Mouse (Mus musculus): ENCODE measurements at regions not wholly inside any gene's neighbourhood (a gene's known extent, or its start where the extent isn't known, plus 50 kb on each side); places are given as distances from the start of the nearest gene placed in this dataset.
A peak's percentile ranks its signal among the peaks of the same experiment; 100 is the strongest.

DNA sequence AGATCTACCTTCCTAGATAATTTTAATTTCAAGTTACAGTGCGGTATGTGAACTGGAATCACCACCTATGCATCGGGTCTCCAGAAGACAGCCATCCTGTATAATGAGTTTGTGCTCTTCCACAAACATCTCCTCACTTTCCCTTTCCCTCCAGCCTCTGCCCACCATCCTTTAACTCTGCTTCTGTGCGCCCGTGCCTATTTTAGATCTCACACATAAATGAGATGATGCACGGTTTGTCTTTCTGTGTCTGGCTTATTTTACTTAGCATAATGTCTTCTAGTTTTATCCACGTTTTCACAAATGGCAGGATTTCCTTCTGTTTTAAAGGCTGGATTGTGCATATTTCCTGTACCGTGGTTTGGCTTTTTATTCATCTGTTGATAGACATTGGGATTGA lies 227.8 kb upstream of the Podxl start:
- 88% methylated on average over 7 of the region's 7 CpGs for WGBS
- H3K4me1 ChIP-seq (replicated peaks) = no peaks in the 10 kb centered on the region
- H3K27ac ChIP-seq = no peak overlapping the region
- no peak overlapping the region for H3K4me3 ChIP-seq (replicated peaks)
- H3K9ac ChIP-seq (replicated peaks) = no peak overlapping the region
- no peak overlapping the region for H3K4me2 ChIP-seq (replicated peaks)
- H3K36me3 ChIP-seq = no peaks in the 10 kb centered on the region
- no peak for ATAC-seq
- H3K9me3 ChIP-seq = peaks cover 3% of the 10 kb centered on the region; the same call in 1 of the 2 replicates
- no peaks in the 10 kb centered on the region for H3K27me3 ChIP-seq

DNA sequence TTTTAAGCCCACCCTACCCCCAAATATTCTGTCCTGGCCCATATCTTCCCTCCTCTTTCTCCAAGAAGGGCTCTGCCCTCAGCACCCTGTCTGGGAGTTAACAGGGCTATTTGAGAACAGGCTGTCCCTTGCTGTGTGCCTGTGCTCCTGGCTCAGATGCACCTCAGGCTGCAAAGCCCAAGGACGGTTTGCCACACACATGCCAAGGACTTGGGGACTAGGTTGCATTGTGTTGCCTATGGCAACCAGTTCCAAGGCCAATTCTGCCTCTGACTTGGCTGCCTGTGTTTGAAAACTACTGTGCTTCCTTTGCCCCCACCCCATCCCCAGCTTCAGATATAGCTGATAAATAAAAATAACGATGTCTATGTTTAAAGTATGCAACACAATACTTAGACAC lies 227.1 kb upstream of the Podxl start:
- no peak for ATAC-seq
- no peak overlapping the region for H3K4me3 ChIP-seq (replicated peaks)
- no peaks in the 10 kb centered on the region for H3K36me3 ChIP-seq
- no peaks in the 10 kb centered on the region for H3K27me3 ChIP-seq
- no peak overlapping the region for H3K9ac ChIP-seq (replicated peaks)
- H3K4me2 ChIP-seq (replicated peaks) = no peak overlapping the region
- peaks cover 3% of the 10 kb centered on the region; the same call in 1 of the 2 replicates for H3K9me3 ChIP-seq
- no peak overlapping the region for H3K27ac ChIP-seq
- WGBS = 60% methylated on average over 2 of the region's 2 CpGs
- H3K4me1 ChIP-seq (replicated peaks) = no peaks in the 10 kb centered on the region

DNA sequence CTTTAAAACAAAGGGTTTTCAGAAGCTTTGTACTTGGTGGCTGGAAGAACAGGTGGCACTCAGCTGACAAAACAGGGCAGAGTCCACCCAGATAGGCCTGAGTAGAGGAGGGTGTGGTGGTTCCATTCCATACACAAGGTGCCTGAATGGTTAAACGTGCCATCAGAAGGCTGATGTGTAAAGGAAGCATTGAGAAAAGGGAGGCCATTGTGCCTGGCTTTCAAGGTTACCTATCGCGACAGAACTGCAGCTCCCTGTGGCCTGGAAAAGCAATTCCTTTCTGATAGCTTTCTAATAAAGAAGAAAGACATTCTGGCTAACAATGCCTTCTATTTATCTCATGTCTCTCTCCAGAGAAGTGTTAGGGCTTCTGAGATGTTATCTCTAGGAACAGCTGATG lies 213.1 kb upstream of the Podxl start:
- no peak for ATAC-seq
- Histone ChIP-seq H3K4me1 (replicated peaks) (no peaks in the 10 kb centered on the region), H3K36me3 (no peaks in the 10 kb centered on the region), H3K9me3 (0 out of 2 replicates have a peak, but pooled peaks cover 4% of the 10 kb centered on the region), H3K27me3 (no peaks in the 10 kb centered on the region), H3K4me2 (replicated peaks) (no peak overlapping the region), H3K9ac (replicated peaks) (no peak overlapping the region), H3K27ac (no peak overlapping the region), H3K4me3 (replicated peaks) (no peak overlapping the region)
- 57% methylated on average over 3 of the region's 3 CpGs for WGBS

DNA sequence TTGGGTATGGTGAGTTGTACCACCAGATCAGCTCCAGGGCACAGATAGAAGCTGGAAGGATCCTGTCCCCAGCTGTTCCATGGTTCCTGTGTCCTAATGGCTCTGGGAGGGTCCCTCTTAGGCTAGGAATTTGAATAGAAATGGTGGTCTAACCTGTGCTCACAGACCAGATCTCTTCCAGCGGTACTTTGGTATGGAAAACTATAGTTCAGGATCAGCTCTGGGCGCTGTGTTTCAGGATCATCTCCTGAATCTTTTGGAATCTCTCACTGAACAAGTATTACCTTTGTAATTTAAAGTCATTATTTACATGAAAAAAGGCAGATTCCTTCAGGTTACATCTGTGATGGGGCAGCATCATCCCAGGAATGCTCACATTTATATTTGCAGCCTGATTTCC lies 208.1 kb upstream of the Podxl start:
- WGBS = 85% methylated on average over 2 of the region's 2 CpGs
- no peak for ATAC-seq

DNA sequence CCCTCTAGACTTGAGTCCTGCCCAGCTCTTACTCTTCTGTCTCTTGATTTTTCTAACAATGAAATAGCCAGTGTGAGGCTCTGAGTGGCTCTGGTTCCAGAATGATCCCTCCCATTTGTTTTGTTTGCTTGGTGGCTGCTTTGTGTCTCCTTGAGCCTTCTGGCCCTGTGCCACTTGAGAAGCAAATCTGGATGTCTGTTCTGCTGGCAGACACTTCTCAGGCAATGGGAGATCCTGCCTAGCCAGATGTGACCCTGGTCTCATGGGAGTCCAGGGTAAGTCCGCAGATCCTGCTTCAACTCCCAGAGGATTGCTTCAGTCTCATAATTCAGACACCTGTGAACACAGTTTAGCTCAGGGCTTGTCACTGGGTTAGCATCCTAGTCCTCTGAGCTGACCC lies 181.8 kb upstream of the Podxl start:
- Histone ChIP-seq H3K9ac (replicated peaks) (no peak overlapping the region), H3K4me1 (replicated peaks) (no peaks in the 10 kb centered on the region; the same call in 1 of the 2 replicates), H3K27ac (no peak overlapping the region), H3K4me2 (replicated peaks) (no peak overlapping the region), H3K27me3 (no peaks in the 10 kb centered on the region), H3K36me3 (no peaks in the 10 kb centered on the region), H3K4me3 (replicated peaks) (no peak overlapping the region), H3K9me3 (no peaks in the 10 kb centered on the region)
- ATAC-seq = no peak
- 65% methylated on average over 1 of the region's 1 CpGs for WGBS

More for the DNA sequence above, 208.1 kb upstream of the Podxl start:
- no peaks in the 10 kb centered on the region for H3K4me1 ChIP-seq (replicated peaks)
- H3K4me2 ChIP-seq (replicated peaks) = no peak overlapping the region
- H3K27ac ChIP-seq = no peak overlapping the region
- H3K27me3 ChIP-seq = no peaks in the 10 kb centered on the region
- H3K4me3 ChIP-seq (replicated peaks) = no peak overlapping the region
- 0 out of 2 replicates have a peak, but pooled peaks cover 4% of the 10 kb centered on the region for H3K9me3 ChIP-seq
- no peaks in the 10 kb centered on the region for H3K36me3 ChIP-seq
- H3K9ac ChIP-seq (replicated peaks) = no peak overlapping the region

DNA sequence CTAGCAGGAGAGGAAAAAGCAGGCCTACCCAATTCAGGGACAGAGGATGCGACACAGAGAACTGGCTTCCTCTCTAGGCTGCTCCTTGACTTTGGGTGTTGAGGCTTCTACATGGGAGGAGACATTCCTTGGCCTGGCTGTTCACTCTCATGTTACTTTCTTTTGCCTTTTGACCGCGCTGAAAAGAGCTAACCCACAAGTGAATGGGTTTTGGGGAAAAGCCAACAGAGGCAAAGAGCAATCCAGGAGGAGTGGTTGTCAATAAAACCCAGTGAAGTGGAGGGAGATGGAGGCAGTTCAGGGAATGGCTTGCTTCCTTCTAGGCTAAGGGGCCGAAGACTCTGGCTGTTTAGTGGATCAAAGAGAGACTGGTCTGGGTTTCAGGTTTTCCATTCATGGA lies 167.6 kb upstream of the Podxl start:
- Histone ChIP-seq H3K27me3 (no peaks in the 10 kb centered on the region), H3K9ac (replicated peaks) (no peak overlapping the region), H3K4me1 (replicated peaks) (no peaks in the 10 kb centered on the region), H3K4me3 (replicated peaks) (no peak overlapping the region), H3K27ac (no peak overlapping the region), H3K36me3 (no peaks in the 10 kb centered on the region), H3K4me2 (replicated peaks) (no peak overlapping the region), H3K9me3 (no peaks in the 10 kb centered on the region)
- WGBS = 90% methylated on average over 4 of the region's 4 CpGs
- ATAC-seq = no peak

DNA sequence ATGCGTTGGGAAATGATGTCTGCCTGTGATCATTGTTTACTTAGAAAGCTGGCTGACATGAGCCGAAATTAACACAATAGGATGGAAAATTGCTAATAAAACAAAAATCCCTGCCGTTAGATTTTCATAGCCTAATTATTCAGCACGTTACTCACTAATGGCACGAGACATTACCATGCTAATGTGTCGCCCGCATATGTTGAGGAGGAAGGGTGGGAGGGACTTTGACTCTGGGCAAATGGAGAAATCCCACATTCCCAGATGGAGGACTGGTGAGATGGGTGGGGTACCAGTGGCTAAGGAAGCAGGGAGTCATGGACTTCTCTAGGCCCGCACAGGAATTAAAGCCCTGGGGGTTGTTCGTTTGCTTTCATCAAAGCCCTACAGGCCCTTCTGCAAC lies 155.8 kb upstream of the Podxl start:
- Histone ChIP-seq H3K4me2 (replicated peaks) (no peak overlapping the region), H3K27ac (no peak overlapping the region), H3K9me3 (no peaks in the 10 kb centered on the region), H3K4me3 (replicated peaks) (no peak overlapping the region), H3K4me1 (replicated peaks) (peaks cover 17% of the 10 kb centered on the region), H3K36me3 (no peaks in the 10 kb centered on the region), H3K9ac (replicated peaks) (no peak overlapping the region), H3K27me3 (0 out of 2 replicates have a peak, but pooled peaks cover 3% of the 10 kb centered on the region)
- 37% methylated on average over 9 of the region's 9 CpGs for WGBS
- ATAC-seq = no peak

DNA sequence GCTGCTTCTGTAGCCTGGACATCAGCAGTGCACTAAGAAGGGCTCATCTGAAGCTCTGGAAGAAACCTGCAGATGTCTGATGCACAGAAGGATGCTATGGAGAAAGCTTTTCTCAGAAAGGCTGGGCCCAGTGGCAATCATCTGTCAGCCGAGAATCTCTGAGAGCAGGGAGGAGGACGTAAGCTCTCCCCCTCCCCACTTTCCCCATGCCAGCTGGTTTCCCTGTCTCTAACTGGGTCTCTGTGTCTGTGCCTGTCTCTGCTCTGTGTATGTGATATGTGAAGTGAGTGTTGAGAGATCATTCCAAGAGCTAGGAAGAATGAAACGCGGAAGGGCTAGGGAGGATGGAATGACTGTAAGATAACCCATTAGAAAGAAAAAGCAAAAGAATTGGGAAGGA lies 155.1 kb upstream of the Podxl start:
- H3K36me3 ChIP-seq = no peaks in the 10 kb centered on the region
- no peaks in the 10 kb centered on the region for H3K9me3 ChIP-seq
- no peak overlapping the region for H3K4me3 ChIP-seq (replicated peaks)
- ATAC-seq = 0 out of 2 replicates have a peak, but pooled peaks have one; percentile 6
- WGBS = 61% methylated on average over 4 of the region's 4 CpGs
- H3K4me1 ChIP-seq (replicated peaks) = peaks cover 17% of the 10 kb centered on the region
- H3K27ac ChIP-seq = no peak overlapping the region
- H3K4me2 ChIP-seq (replicated peaks) = no peak overlapping the region
- H3K9ac ChIP-seq (replicated peaks) = no peak overlapping the region
- H3K27me3 ChIP-seq = 0 out of 2 replicates have a peak, but pooled peaks cover 3% of the 10 kb centered on the region

DNA sequence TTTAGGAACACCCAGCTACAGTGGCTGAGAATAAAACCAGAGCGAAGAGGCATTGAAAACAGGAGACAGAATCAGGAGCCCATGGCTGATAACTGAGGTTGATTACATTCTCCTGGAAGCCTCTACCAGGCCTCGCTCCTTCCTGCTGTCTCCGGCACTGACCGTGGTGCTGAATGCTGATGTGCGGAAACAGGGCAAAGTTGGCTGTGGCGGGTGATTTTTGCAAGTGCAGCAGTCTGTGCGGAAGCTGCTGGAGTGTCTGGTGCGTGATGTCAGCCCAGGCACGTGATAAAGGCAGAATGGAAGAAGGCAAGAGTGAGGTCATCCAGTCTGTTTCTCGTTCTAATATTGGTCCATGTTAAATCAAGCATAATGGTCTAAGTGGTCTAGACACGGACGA lies 153.8 kb upstream of the Podxl start:
- ATAC-seq = peak; percentile 74

DNA sequence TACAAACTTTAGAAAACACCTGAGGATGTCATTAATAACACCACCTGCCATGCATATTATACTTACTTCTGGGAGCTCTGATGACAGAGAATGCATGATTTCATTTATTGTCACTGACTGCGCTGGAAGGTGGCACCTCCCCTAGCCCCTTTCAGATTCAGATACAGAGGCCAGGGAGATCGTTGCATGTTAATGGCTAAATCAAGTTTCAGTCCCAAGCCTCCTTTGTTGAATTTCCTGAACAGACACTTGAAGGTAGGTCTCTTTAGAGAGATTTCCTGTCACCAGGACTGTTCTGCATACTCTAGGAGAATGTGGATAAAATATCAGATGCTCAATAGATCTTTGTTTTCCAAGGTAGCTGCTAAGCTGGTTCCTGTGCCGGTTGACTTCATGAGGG lies 143.5 kb upstream of the Podxl start:
- 73% methylated on average over 3 of the region's 3 CpGs for WGBS

More for the DNA sequence above, 153.8 kb upstream of the Podxl start:
- no peak overlapping the region for H3K4me3 ChIP-seq (replicated peaks)
- no peaks in the 10 kb centered on the region for H3K9me3 ChIP-seq
- peak overlapping the region; percentile 47; the same call in 1 of the 2 replicates for H3K27ac ChIP-seq
- H3K4me2 ChIP-seq (replicated peaks) = no peak overlapping the region
- H3K36me3 ChIP-seq = no peaks in the 10 kb centered on the region
- peaks cover 17% of the 10 kb centered on the region for H3K4me1 ChIP-seq (replicated peaks)
- no peak overlapping the region for H3K9ac ChIP-seq (replicated peaks)
- 0 out of 2 replicates have a peak, but pooled peaks cover 3% of the 10 kb centered on the region for H3K27me3 ChIP-seq
- 22% methylated on average over 12 of the region's 12 CpGs for WGBS

DNA sequence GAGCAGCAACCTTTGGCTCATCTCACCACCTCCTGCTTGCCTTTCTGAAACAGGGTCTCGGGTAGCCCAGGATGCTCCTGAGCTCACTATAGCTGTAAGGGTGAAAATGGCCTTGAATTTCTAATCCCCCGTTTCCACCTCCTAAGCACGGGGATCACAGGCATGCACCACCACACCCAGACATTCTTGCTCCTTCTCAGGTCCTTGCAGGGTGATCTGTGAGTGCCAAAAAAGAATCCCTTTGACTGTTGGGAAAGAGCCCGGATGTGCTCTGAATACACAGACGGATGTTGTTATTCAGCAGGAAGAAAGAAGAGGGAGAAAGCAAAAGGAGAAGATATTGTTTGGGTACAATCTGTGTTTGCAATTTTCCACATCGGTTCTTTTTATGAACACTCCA lies 140.4 kb upstream of the Podxl start:
- no peak overlapping the region for H3K9ac ChIP-seq (replicated peaks)
- H3K4me3 ChIP-seq (replicated peaks) = no peak overlapping the region
- H3K9me3 ChIP-seq = no peaks in the 10 kb centered on the region
- no peak for ATAC-seq
- no peak overlapping the region for H3K27ac ChIP-seq
- H3K36me3 ChIP-seq = no peaks in the 10 kb centered on the region
- no peak overlapping the region for H3K4me2 ChIP-seq (replicated peaks)
- H3K27me3 ChIP-seq = no peaks in the 10 kb centered on the region
- 71% methylated on average over 6 of the region's 6 CpGs for WGBS
- peaks cover 10% of the 10 kb centered on the region for H3K4me1 ChIP-seq (replicated peaks)

More for the DNA sequence above, 143.5 kb upstream of the Podxl start:
- no peaks in the 10 kb centered on the region for H3K9me3 ChIP-seq
- H3K4me1 ChIP-seq (replicated peaks) = peaks cover 10% of the 10 kb centered on the region
- H3K36me3 ChIP-seq = no peaks in the 10 kb centered on the region
- H3K9ac ChIP-seq (replicated peaks) = no peak overlapping the region
- no peak overlapping the region for H3K4me3 ChIP-seq (replicated peaks)
- ATAC-seq = no peak
- H3K27me3 ChIP-seq = no peaks in the 10 kb centered on the region
- no peak overlapping the region for H3K4me2 ChIP-seq (replicated peaks)
- H3K27ac ChIP-seq = no peak overlapping the region

DNA sequence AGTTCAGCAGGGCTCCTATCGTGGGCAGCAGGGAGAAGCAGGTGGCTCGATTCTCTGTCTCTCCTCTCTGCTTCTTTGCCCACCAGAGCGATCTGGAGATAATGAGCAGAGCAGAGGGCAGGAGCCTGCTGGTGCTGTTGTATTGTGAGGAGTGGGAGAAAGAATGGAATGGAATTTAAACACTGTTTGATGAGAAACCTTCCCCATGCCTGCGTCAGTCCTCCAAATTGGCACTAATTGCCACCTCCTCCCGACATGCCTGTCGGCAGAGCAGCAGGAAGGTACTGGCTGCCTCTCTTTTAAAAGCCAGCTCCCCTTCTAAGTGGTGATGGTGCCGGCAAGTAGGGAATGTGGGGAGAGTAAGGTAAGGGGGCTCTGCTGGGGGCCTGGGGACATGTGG lies 139.2 kb upstream of the Podxl start:
- Histone ChIP-seq H3K4me3 (replicated peaks) (no peak overlapping the region), H3K4me1 (replicated peaks) (peaks cover 10% of the 10 kb centered on the region), H3K9ac (replicated peaks) (no peak overlapping the region), H3K27me3 (no peaks in the 10 kb centered on the region), H3K36me3 (no peaks in the 10 kb centered on the region), H3K4me2 (replicated peaks) (0 out of 2 replicates have a peak overlapping the region, but pooled peaks have one; percentile 4), H3K27ac (peak overlapping the region; percentile 9; the same call in 1 of the 2 replicates), H3K9me3 (no peaks in the 10 kb centered on the region)
- no peak for ATAC-seq
- WGBS = 24% methylated on average over 7 of the region's 7 CpGs

DNA sequence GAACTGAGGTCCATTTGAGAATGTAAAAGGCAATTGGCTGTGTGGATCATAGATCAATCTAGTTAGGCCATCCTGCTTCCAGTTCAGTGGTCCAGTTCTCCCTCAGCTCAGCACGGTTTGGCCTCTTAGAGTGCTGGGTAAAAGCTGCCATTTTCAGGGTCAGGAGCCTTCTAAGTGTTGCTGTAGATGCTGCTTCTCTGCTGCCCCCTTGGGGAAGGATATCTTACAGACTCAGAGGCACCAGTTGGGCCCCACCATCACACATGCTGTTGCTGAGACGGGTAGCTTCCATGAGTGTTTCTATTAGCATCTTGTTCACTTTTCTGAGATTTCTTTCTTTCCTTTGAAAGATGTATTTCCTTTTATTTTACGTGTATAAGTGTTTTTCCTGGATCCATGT lies 132.1 kb upstream of the Podxl start:
- Histone ChIP-seq H3K4me3 (replicated peaks) (no peak overlapping the region), H3K27ac (no peak overlapping the region), H3K9ac (replicated peaks) (no peak overlapping the region), H3K36me3 (no peaks in the 10 kb centered on the region), H3K9me3 (no peaks in the 10 kb centered on the region), H3K4me1 (replicated peaks) (no peaks in the 10 kb centered on the region), H3K4me2 (replicated peaks) (no peak overlapping the region), H3K27me3 (no peaks in the 10 kb centered on the region)
- WGBS = 63% methylated on average over 3 of the region's 3 CpGs
- no peak for ATAC-seq

Data from midbrain, embryonic 13.5 days (tissue).